Mouse (Mus musculus): Measurements from ENCODE around the gene Itgb8.

The Itgb8 gene

GRCm38 (mm10) chr12:119146031-119146430, 92.6 kb downstream of the Itgb8 start:
- no peak for DNase-seq (ENCODE audit: low spot score)

- DNase-seq (ENCODE audit: low spot score), result no peak
These were observed 100.7 kb downstream of the Itgb8 start for GRCm38 (mm10) chr12:119137946-119138345.

GRCm38 (mm10) chr12:119113522-119114135, 125.0 kb downstream of the Itgb8 start:
- DNase-seq (ENCODE audit: low spot score), result no peak

GRCm38 (mm10) chr12:119110091-119110490, 128.5 kb downstream of the Itgb8 start:
- no peak for DNase-seq (ENCODE audit: low spot score)
